ENCODE assay signal across 8 mouse cellular contexts in the genomic region with DNA sequence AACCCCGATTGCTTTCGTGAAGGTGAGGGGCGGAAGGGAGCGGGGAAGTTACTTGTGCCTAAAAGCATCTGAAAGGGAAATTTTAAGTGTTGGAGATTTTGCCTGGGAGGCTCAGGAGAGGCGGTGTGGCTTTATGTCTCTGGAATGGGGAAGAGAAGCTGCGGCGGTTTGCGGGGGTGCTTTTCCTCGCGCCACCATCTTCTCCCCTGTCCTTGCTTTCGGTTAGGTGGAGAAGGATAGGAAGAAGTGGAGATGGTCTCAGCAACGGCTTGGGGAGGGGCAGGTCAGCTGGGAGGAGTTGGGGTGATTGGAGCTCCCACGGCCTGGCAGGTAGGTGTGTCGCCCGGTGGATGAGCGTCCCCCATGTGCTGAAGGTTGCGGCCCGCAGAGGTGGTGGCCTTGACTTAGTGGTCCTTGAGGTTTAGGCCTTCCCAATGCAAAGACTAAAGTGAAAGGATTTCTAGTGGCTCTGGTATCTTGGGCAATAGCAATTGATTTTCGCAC. TPM values are rescaled to one million over a fixed set of nuclear protein-coding genes. Genes with fewer than 3 reads are reported as not detected.
A peak's percentile ranks its signal among the peaks of the same experiment; 100 is the strongest.
DNase-seq lines count a peak whose midpoint lies in the region; ATAC-seq and TF ChIP-seq lines count a peak whose summit lies in the region.

No protein-coding gene starts in this region.

- TF ChIP-seq EP300 in CH12.LX (IDR thresholded peaks at IDR 0.05; ENCODE audit: low read length): no peak

- TF ChIP-seq CTCF in kidney, adult 2 months (conservative IDR thresholded peaks at IDR 0.05; ENCODE audit: insufficient read depth, insufficient read length, low read depth, low read length): no peak
- TF ChIP-seq CTCF in CH12.LX (conservative IDR thresholded peaks at IDR 0.05 in 1 of 2, IDR thresholded peaks at IDR 0.05 in 1 of 2; ENCODE audit: low read depth in 2 of 2, low read length in 2 of 2): no peak
- no peak for TF ChIP-seq CTCF in bone marrow macrophage, adult 2 months (IDR thresholded peaks at IDR 0.05; ENCODE audit: low read depth, low read length)

- TF ChIP-seq RAD21 in CH12.LX (IDR thresholded peaks at IDR 0.05; ENCODE audit: low read depth, low read length): no peak

- peaks cover 22% of the 10 kb centered on the region for H3K4me1 ChIP-seq in kidney, adult 2 months (ENCODE audit: control insufficient read depth, insufficient read depth, low read length)
- H3K4me1 ChIP-seq in CH12.LX (ENCODE audit: control insufficient read depth in 1 of 2, insufficient read depth in 2 of 2): peaks cover 0 to 42% of the 10 kb centered on the region in 2 experiments; a peak in 2 of 4 replicates
- H3K4me1 ChIP-seq in bone marrow macrophage, adult 2 months (ENCODE audit: control insufficient read depth, insufficient read depth, low read length): peaks cover 14% of the 10 kb centered on the region
- H3K4me1 ChIP-seq in forebrain, embryonic 14.5 days (ENCODE audit: control insufficient read depth, insufficient read depth, low read length): peaks cover 16% of the 10 kb centered on the region
- peaks cover 23% of the 10 kb centered on the region for H3K4me1 ChIP-seq in midbrain, embryonic 11.5 days (ENCODE audit: control insufficient read depth, insufficient read depth, low read length)

- H3K4me3 ChIP-seq in kidney, adult 2 months (ENCODE audit: insufficient read depth, low read depth, low read length): peak overlapping the region; percentile 82
- peak overlapping the region; percentile 83 to 96 (median 94) for H3K4me3 ChIP-seq in CH12.LX (replicated peaks in 1 of 3; ENCODE audit: low read depth in 2 of 3, low read length in 2 of 3, poor library complexity in 1 of 3)
- peak overlapping the region; percentile 99 for H3K4me3 ChIP-seq in bone marrow macrophage, adult 2 months (ENCODE audit: insufficient read depth, low read length)
- peak overlapping the region; percentile 75 for H3K4me3 ChIP-seq in forebrain, embryonic 14.5 days (ENCODE audit: low read depth, low read length)
- H3K4me3 ChIP-seq in midbrain, embryonic 11.5 days (ENCODE audit: low read depth, low read length): peak overlapping the region; percentile 98

- H3K9ac ChIP-seq in CH12.LX (ENCODE audit: insufficient read depth, low read depth): peak overlapping the region; percentile 86
- H3K9ac ChIP-seq in forebrain, embryonic 14.5 days (ENCODE audit: low read length): peak overlapping the region; percentile 97
- H3K9ac ChIP-seq in midbrain, embryonic 11.5 days (ENCODE audit: low read length): peak overlapping the region; percentile 100

- H3K27ac ChIP-seq in kidney, adult 2 months (ENCODE audit: insufficient read depth, low read depth, low read length): peak overlapping the region; percentile 58; the same call in 1 of the 2 replicates
- H3K27ac ChIP-seq in CH12.LX (ENCODE audit: insufficient read depth, low read depth): peak overlapping the region; percentile 54
- peak overlapping the region; percentile 68 for H3K27ac ChIP-seq in bone marrow macrophage, adult 2 months (ENCODE audit: insufficient read depth, low read depth, low read length)
- H3K27ac ChIP-seq in forebrain, embryonic 14.5 days (ENCODE audit: low read depth, low read length): peak overlapping the region; percentile 99
- H3K27ac ChIP-seq in midbrain, embryonic 11.5 days (ENCODE audit: low read depth, low read length): peak overlapping the region; percentile 97

- DNase-seq in kidney, adult 2 months: peak; percentile 17
- DNase-seq in kidney, postnatal 10 days: no peak
- DNase-seq in CH12.LX (ENCODE audit: extremely low read depth): no peak
- DNase-seq in forebrain, embryonic 14.5 days (ENCODE audit: low spot score): no peak
- peak; percentile 23 for DNase-seq in left cerebral cortex, postnatal 4 days
- peak; percentile 90 for DNase-seq in midbrain, embryonic 11.5 days (ENCODE audit: low spot score, missing footprints)
- no peak for DNase-seq in gastrocnemius, adult 18-20 months (ENCODE audit: low spot score)

- no peak for TF ChIP-seq POLR2A in kidney, adult 2 months (IDR thresholded peaks at IDR 0.05; ENCODE audit: low read depth, low read length)
- TF ChIP-seq POLR2A in CH12.LX (IDR thresholded peaks at IDR 0.05; ENCODE audit: low read depth, low read length): no peak
- no peak for TF ChIP-seq POLR2A in bone marrow macrophage, adult 2 months (IDR thresholded peaks at IDR 0.05; ENCODE audit: borderline replicate concordance, low read depth, low read length)

- intact Hi-C loops in left cerebral cortex, postnatal 4 days (cut with DNase I): no loop called here

- no peaks in the 10 kb centered on the region for H3K36me3 ChIP-seq in kidney, adult 2 months (ENCODE audit: control insufficient read depth, insufficient read depth, low read length)
- peaks cover 9 to 52% of the 10 kb centered on the region in 2 experiments for H3K36me3 ChIP-seq in CH12.LX (replicated peaks in 1 of 2; ENCODE audit: control insufficient read depth in 1 of 2, insufficient read depth in 1 of 2, low read length in 1 of 2)
- peaks cover 16% of the 10 kb centered on the region for H3K36me3 ChIP-seq in forebrain, embryonic 14.5 days (ENCODE audit: control insufficient read depth, insufficient read depth, low read length)
- peaks cover 10% of the 10 kb centered on the region for H3K36me3 ChIP-seq in midbrain, embryonic 11.5 days (ENCODE audit: control insufficient read depth, insufficient read depth, low read length)

- peak overlapping the region; percentile 86 for H3K4me2 ChIP-seq in CH12.LX (ENCODE audit: insufficient read depth, low read depth, poor library complexity, severe bottlenecking)
- peak overlapping the region; percentile 62 for H3K4me2 ChIP-seq in forebrain, embryonic 14.5 days (ENCODE audit: low read length)
- H3K4me2 ChIP-seq in midbrain, embryonic 11.5 days: peak overlapping the region; percentile 82

- in situ Hi-C loops in CH12.LX (cut with MboI; ENCODE audit: low pct_ligation_motif_present, low pct_unique_long_range_greater_than_20kb, low sequenced_read_pairs): no loop called here

- H3K27me3 ChIP-seq in kidney, adult 2 months (replicated peaks; ENCODE audit: control insufficient read depth, insufficient read depth, low read length): no peaks in the 10 kb centered on the region
- H3K27me3 ChIP-seq in CH12.LX (replicated peaks): no peaks in the 10 kb centered on the region
- H3K27me3 ChIP-seq in forebrain, embryonic 14.5 days (replicated peaks; ENCODE audit: control insufficient read depth, insufficient read depth, low read length): no peaks in the 10 kb centered on the region
- H3K27me3 ChIP-seq in midbrain, embryonic 11.5 days (ENCODE audit: control insufficient read depth, insufficient read depth, low read length): no peaks in the 10 kb centered on the region

- peaks cover 68% of the 10 kb centered on the region for H3K79me2 ChIP-seq in CH12.LX (replicated peaks; ENCODE audit: control insufficient read depth, extremely low read depth, insufficient read depth, poor library complexity, severe bottlenecking)

- no peak for ATAC-seq in forebrain, embryonic 14.5 days
- ATAC-seq in midbrain, embryonic 11.5 days (ENCODE audit: low FRiP score): no peak

- no peaks in the 10 kb centered on the region for H3K9me3 ChIP-seq in CH12.LX (replicated peaks; ENCODE audit: low read length)
- H3K9me3 ChIP-seq in forebrain, embryonic 14.5 days (replicated peaks; ENCODE audit: control insufficient read depth, low read length): no peaks in the 10 kb centered on the region
- no peaks in the 10 kb centered on the region for H3K9me3 ChIP-seq in midbrain, embryonic 11.5 days (ENCODE audit: control insufficient read depth, low read length)

- 3% methylated on average over 19 of the region's 19 CpGs for WGBS in kidney, adult 2 months
- 1% methylated on average over 19 of the region's 19 CpGs for WGBS in forebrain, embryonic 14.5 days
- WGBS in midbrain, embryonic 11.5 days: under 1% methylated on average over 19 of the region's 19 CpGs

- dilution Hi-C loops in CH12.LX (cut with MboI; ENCODE audit: extremely low pct_ligation_motif_present, extremely low pct_unique_long_range_greater_than_20kb, low sequenced_read_pairs): no loop called here

TF ChIP-seq in CH12.LX, 34 proteins besides CTCF, POLR2A, EP300 and RAD21:
- TF ChIP-seq NELFE (IDR thresholded peaks at IDR 0.05; ENCODE audit: low read depth, low read length): no peak
- TF ChIP-seq ZNF384 (IDR thresholded peaks at IDR 0.05; ENCODE audit: low read depth, low read length): no peak

RNA-seq across cellular contexts. Expression of a gene that starts 0.5 kb away (rescaled TPM):
- 17.1 and 17.9 TPM in 2 replicates for polyA plus RNA-seq in kidney, adult 2 months (2012; rRNA removed)
- total RNA-seq in CH12.LX (2012; rRNA removed) (50.4 and 64.9 TPM in 2 replicates), CH12.LX (2014; rRNA removed) (67.3 and 70.9 TPM in 2 replicates)
- polyA plus RNA-seq in CH12.LX (2012; ENCODE audit: insufficient read length, low read depth): 47.4 and 52.4 TPM in 2 replicates
- polyA plus RNA-seq in bone marrow macrophage, adult 2 months (2012; ENCODE audit: insufficient read depth, insufficient read length, missing spikeins): 14.4 and 16.2 TPM in 2 replicates
- polyA plus RNA-seq in forebrain, embryonic 14.5 days (2014; fragmentation: Nextera tagmentation; extraction: Ambion mirVana): 53.2 and 60.2 TPM in 2 replicates
- 10 to 100 TPM; 53.3 to 54.6 TPM for total RNA-seq in left cerebral cortex, postnatal 4 days (2021)
- polyA plus RNA-seq in midbrain, embryonic 11.5 days (2014; fragmentation: Nextera tagmentation; extraction: Ambion mirVana): 43.2 and 44.5 TPM in 2 replicates
- total RNA-seq in gastrocnemius, adult 18-20 months (2021): 1 to 10 TPM; 6.4 to 8.0 TPM

RNA-seq across cellular contexts. Expression of a gene that starts 0.9 kb away (rescaled TPM):
- 33.4 and 40.5 TPM in 2 replicates for polyA plus RNA-seq in kidney, adult 2 months (2012; rRNA removed)
- total RNA-seq in CH12.LX (2012; rRNA removed) (75.6 and 97.6 TPM in 2 replicates), CH12.LX (2014; rRNA removed) (165 and 211 TPM in 2 replicates)
- 207 and 256 TPM in 2 replicates for polyA plus RNA-seq in CH12.LX (2012; ENCODE audit: insufficient read length, low read depth)
- polyA plus RNA-seq in bone marrow macrophage, adult 2 months (2012; ENCODE audit: insufficient read depth, insufficient read length, missing spikeins): 130 and 144 TPM in 2 replicates
- 244 and 250 TPM in 2 replicates for polyA plus RNA-seq in forebrain, embryonic 14.5 days (2014; fragmentation: Nextera tagmentation; extraction: Ambion mirVana)
- 100 to 1,000 TPM; 259 to 272 TPM for total RNA-seq in left cerebral cortex, postnatal 4 days (2021)
- polyA plus RNA-seq in midbrain, embryonic 11.5 days (2014; fragmentation: Nextera tagmentation; extraction: Ambion mirVana): 289 and 297 TPM in 2 replicates
- 10 to 100 TPM; 67.4 to 67.7 TPM for total RNA-seq in gastrocnemius, adult 18-20 months (2021)

Comparison
In these comparisons a context has a peak if more than half of its experiments do, and no peak if none do; other contexts are left out.
1. DNase-seq: peak in kidney, adult 2 months (single experiment), left cerebral cortex, postnatal 4 days (single experiment) and midbrain, embryonic 11.5 days (single experiment); none in kidney, postnatal 10 days (single experiment), CH12.LX (single experiment), forebrain, embryonic 14.5 days (single experiment) and gastrocnemius, adult 18-20 months (single experiment).
2. Peak in every context shown above with its lines, with median percentiles within 50 percentile points of each other: H3K27ac ChIP-seq, H3K4me3 ChIP-seq, H3K4me2 ChIP-seq and H3K9ac ChIP-seq.